Mouse (Mus musculus) limb, embryonic 10.5 days (tissue): ENCODE results near the gene Epha5. TPM values are rescaled to one million over a fixed set of nuclear protein-coding genes. Genes with fewer than 3 reads are reported as not detected.

Experiments
- DNase-seq: peaks from one replicate; pipeline ENCODE4 v3.0.0-alpha.2; 2017; ENCODE audit warnings: low spot score
- H3K27ac ChIP-seq: fragments of 300-500 bp; sonication (generic); 2 replicates; pipeline ENCODE4 v1.5.1; 2016; ENCODE audit warnings: mild to moderate bottlenecking
- H3K27me3 ChIP-seq: fragments of 300-500 bp; sonication (generic); 2 replicates; pipeline ENCODE4 v1.6.1; 2016; ENCODE audit warnings: low read depth, mild to moderate bottlenecking; ENCODE audit not compliant: poor library complexity, severe bottlenecking
- H3K36me3 ChIP-seq: fragments of 300-500 bp; sonication (generic); 2 replicates; pipeline ENCODE4 v1.6.1; 2016; ENCODE audit warnings: mild to moderate bottlenecking, moderate library complexity
- H3K4me1 ChIP-seq: fragments of 300-500 bp; sonication (generic); 2 replicates; pipeline ENCODE4 v1.6.1; 2016
- H3K4me3 ChIP-seq: fragments of 300-500 bp; sonication (generic); 2 replicates; pipeline ENCODE4 v1.5.1; 2016; ENCODE audit warnings: mild to moderate bottlenecking, moderate library complexity
- H3K9me3 ChIP-seq: fragments of 300-500 bp; sonication (generic); replicated peaks from 2 replicates; pipeline ENCODE4 v1.6.1; 2016; ENCODE audit warnings: mild to moderate bottlenecking
- WGBS: fragments of 180-500 bp; shearing (Covaris S2); methylation state at CpG from one replicate; pipeline ENCODE4 v1.1.7; 2016; 5-methylcytosine and 5-hydroxymethylcytosine counted together
- polyA plus RNA-seq: library from polyadenylated mRNA; unstranded; fragments of >200 nt; fragmentation: Nextera tagmentation; extraction: Ambion mirVana; gene quantifications from 2 replicates; pipeline ENCODE4 v1.2.1, GENCODE M21; 2016

The Epha5 gene
- polyA plus RNA-seq, 1 experiment from 2014 or later: 3.7 TPM

DNA sequence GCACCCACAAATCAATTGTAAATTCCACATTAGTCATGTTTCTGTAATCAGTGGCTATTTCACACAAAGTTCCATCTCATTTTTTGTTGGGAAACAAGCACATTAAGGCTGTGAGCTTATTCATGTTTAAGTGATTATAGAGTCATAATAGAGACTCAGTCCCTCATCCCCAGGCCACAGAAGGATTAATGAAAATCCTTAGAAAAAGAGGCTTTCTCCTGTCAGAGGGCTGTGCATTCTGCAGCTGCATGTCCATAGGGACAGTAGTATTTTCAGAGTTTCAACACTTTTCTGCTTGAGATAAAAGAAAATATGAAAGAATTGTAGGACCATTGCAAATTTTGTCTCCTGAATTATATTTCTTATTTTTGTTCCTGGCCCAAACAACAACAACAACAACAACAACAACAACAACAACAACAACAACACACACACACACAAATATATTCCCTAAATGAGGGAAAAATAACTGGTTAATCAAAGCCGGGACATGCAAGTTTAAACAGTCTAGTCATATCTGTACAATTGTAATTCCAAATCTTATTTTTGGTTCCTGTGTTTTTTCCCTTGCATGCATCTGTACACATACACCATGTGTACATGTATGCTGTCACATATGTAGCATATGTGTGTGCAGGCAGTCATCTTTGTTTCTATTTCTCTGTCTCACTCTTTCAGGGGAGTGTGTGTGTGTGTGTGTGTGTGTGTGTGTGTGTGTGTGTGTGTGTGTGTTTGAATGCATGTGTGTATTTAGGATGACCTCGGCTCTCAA is 70.3 kb downstream of the Epha5 start:
- Histone ChIP-seq H3K4me3 (no peak overlapping the region), H3K36me3 (no peaks in the 10 kb centered on the region), H3K27ac (no peak overlapping the region), H3K27me3 (no peaks in the 10 kb centered on the region), H3K9me3 (no peaks in the 10 kb centered on the region), H3K4me1 (no peaks in the 10 kb centered on the region)
- WGBS: 95% methylated on average over 2 of the region's 2 CpGs
- no peak for DNase-seq

DNA sequence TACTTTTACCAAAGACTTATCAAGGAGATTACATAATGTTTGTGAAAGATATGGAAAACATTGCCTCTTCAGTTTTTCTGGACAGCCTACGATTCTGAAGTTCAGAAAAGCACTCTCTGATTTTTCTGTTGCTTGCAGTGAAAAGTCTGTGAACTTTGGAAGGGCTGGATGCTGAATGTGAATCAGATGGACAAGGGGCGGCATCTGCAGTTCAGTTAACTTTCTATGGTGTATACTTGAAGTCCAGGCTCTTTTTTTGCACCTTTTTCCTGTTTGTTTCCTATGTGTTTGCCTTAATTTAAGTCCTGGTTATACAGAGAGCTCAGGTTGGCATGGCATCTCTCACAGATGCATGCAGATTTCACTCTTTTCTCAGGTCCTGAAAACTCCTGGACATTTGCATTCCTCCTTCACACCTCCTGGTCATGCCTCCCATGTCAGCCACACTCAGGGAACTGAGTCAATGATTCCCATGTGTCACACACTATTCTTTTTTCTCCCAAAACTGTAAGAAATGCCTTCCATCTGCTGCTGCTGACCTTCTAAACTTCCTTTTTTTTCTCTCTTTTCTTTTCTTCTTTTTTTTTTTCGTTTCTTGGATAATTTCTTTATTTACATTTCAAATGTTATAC is 81.2 kb downstream of the Epha5 start:
- H3K9me3 ChIP-seq: no peaks in the 10 kb centered on the region
- no peak for DNase-seq
- no peaks in the 10 kb centered on the region for H3K4me1 ChIP-seq
- 84% methylated on average over 3 of the region's 3 CpGs for WGBS
- no peaks in the 10 kb centered on the region for H3K27me3 ChIP-seq
- no peak overlapping the region for H3K4me3 ChIP-seq
- H3K36me3 ChIP-seq: no peaks in the 10 kb centered on the region
- H3K27ac ChIP-seq: no peak overlapping the region

DNA sequence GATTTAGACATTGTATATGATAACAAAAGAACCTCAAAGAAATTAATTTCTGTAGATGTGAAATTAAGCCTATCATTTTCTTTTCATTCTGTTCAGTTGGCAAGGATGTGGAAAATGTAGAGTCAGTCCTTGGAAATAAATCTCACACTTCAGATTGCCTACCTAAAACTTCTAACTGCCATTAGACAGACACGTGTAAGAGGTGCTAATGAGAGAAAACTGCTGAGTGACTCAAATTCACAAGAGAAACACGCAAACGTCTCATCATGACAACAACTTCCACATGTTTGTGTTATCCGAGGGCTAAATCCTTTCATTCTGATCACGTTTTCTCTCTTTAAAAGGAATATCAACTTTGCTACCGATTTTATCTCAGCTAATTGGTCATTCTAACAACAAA is 82.7 kb downstream of the Epha5 start:
- Histone ChIP-seq H3K27ac (no peak overlapping the region), H3K4me3 (no peak overlapping the region), H3K9me3 (no peaks in the 10 kb centered on the region), H3K27me3 (no peaks in the 10 kb centered on the region), H3K36me3 (no peaks in the 10 kb centered on the region), H3K4me1 (no peaks in the 10 kb centered on the region)
- DNase-seq: no peak
- 76% methylated on average over 6 of the region's 6 CpGs for WGBS

DNA sequence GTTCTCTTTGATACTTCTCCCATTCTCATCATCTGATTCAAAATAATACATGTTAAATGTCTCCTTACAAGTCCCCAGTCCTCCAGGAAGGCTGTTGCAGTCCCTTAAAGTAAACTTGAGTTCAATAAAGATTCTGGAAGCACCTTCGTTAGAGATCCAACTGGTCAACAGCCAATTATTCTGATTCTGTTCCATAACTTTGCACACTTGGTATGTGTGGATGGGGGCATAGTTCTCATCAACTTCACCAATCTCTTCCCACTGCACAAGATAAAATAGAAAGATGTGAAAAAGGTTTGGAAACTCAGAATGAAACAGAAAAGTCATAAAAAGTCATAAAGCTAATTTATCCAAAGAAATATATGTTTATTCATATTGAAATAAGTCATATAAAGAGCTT is 85.6 kb downstream of the Epha5 start:
- Histone ChIP-seq H3K27ac (no peak overlapping the region), H3K27me3 (no peaks in the 10 kb centered on the region), H3K9me3 (no peaks in the 10 kb centered on the region), H3K4me1 (no peaks in the 10 kb centered on the region), H3K36me3 (no peaks in the 10 kb centered on the region), H3K4me3 (no peak overlapping the region)
- 90% methylated on average over 1 of the region's 1 CpGs for WGBS
- no peak for DNase-seq

DNA sequence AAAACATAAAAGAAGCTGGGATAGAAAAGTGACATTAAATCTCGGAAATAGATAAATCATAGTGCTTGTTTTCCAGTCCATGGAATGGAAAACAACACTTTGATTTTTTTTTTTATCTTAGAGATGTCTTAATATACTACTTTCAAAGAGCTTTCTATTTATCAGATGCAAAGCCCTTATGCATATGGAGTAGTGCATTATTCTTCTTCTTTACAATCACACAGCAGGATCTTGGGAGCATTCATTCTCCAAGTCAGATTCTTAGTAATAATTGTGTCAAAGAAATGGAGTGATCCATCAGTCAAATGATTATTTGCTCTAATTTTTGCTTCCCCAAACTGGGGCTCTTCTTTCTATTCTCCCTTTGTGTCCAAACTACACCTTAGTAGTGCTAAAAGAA is 96.6 kb downstream of the Epha5 start:
- H3K4me1 ChIP-seq: no peaks in the 10 kb centered on the region
- DNase-seq: no peak
- no peaks in the 10 kb centered on the region for H3K27me3 ChIP-seq
- no peaks in the 10 kb centered on the region for H3K9me3 ChIP-seq
- WGBS: 81% methylated on average over 1 of the region's 1 CpGs
- no peak overlapping the region for H3K27ac ChIP-seq
- no peak overlapping the region for H3K4me3 ChIP-seq
- H3K36me3 ChIP-seq: no peaks in the 10 kb centered on the region

DNA sequence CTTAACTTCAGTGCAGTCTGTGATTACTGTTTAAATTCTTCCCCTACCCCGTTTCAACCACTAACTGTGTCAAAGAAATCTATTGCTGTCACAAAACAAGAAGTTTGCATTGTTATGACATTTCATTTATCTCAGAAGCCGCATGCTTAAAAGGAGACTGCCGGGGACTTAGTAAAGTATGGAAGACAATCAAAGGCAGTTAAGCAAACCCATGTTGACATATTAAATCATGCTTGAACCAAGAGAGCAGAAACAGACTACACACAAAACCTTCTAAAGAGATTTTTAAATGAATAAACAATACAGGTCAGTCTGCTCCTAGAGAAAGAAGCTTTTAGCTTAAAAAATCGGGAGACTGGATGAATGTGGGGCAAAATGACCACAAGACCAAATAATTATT is 97.0 kb downstream of the Epha5 start:
- Histone ChIP-seq H3K27ac (no peak overlapping the region), H3K36me3 (no peaks in the 10 kb centered on the region), H3K9me3 (no peaks in the 10 kb centered on the region), H3K4me3 (no peak overlapping the region), H3K27me3 (no peaks in the 10 kb centered on the region), H3K4me1 (no peaks in the 10 kb centered on the region)
- 80% methylated on average over 4 of the region's 4 CpGs for WGBS
- DNase-seq: no peak

DNA sequence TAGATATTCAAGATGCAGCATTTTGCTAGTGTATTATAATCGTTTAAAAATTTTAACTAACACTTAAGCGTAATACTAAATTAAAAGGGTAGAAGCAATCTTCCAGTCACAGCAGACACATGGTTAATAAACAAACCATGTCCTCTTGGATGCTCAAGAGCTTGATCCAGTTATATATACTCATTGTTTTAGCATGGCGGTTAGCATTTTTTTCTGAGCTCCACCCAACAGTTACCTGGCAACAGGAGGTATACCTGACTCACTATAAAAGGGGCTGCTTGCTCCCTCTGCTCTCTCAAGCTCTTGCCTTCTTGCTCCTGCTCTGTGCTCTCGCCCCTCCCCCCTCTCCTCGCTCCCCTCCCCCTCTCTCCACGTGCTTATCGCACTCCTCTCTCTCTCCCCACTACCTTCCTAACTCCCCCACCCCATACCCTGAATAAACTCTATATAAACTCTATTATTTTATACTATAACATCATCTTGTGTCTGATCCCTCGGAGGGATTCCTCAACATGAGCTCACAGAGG is 98.3 kb downstream of the Epha5 start:
- H3K27me3 ChIP-seq: no peaks in the 10 kb centered on the region
- 42% methylated on average over 8 of the region's 8 CpGs for WGBS
- no peak overlapping the region for H3K4me3 ChIP-seq
- no peak overlapping the region for H3K27ac ChIP-seq
- no peaks in the 10 kb centered on the region for H3K9me3 ChIP-seq
- no peak for DNase-seq
- H3K4me1 ChIP-seq: no peaks in the 10 kb centered on the region
- no peaks in the 10 kb centered on the region for H3K36me3 ChIP-seq

DNA sequence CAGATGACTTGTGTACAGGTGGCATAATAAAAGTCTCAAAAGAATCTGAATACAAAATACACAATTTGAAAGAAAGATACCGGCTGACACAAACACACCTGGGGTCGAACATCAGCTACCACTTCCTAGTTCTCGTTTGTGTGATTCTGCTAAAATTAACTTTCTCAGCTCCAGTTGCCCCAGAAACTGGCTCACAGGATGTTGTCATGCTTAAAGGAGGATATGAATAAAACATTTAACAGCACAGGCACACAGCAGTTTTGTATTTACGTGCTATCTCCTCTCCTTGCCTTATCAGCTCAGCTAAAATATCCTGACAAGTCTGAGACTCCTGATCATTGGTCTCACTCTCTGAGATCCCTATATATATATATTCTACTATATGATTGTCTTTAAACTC is 99.3 kb downstream of the Epha5 start:
- no peaks in the 10 kb centered on the region for H3K36me3 ChIP-seq
- 93% methylated on average over 4 of the region's 4 CpGs for WGBS
- no peak overlapping the region for H3K27ac ChIP-seq
- no peaks in the 10 kb centered on the region for H3K4me1 ChIP-seq
- H3K4me3 ChIP-seq: no peak overlapping the region
- no peak for DNase-seq
- H3K27me3 ChIP-seq: no peaks in the 10 kb centered on the region
- H3K9me3 ChIP-seq: no peaks in the 10 kb centered on the region

DNA sequence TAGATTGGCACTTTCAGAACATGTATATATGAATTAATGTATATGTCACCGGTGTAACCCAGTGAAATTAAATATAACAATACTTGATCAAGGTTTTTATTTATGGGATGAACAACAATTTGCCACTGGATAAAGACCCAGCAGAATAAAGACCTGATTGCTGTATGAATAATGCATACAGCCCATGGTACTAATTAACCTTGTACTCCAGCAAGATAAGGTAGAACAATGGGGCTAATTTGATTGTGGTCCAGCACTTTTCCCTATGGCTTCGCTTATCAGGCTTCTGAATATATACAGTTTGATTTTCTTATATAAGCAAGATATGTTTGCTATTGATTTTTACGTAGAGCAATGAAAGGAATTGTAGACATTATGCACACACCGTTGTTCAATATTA is 103.6 kb downstream of the Epha5 start:
- no peak for DNase-seq

DNA sequence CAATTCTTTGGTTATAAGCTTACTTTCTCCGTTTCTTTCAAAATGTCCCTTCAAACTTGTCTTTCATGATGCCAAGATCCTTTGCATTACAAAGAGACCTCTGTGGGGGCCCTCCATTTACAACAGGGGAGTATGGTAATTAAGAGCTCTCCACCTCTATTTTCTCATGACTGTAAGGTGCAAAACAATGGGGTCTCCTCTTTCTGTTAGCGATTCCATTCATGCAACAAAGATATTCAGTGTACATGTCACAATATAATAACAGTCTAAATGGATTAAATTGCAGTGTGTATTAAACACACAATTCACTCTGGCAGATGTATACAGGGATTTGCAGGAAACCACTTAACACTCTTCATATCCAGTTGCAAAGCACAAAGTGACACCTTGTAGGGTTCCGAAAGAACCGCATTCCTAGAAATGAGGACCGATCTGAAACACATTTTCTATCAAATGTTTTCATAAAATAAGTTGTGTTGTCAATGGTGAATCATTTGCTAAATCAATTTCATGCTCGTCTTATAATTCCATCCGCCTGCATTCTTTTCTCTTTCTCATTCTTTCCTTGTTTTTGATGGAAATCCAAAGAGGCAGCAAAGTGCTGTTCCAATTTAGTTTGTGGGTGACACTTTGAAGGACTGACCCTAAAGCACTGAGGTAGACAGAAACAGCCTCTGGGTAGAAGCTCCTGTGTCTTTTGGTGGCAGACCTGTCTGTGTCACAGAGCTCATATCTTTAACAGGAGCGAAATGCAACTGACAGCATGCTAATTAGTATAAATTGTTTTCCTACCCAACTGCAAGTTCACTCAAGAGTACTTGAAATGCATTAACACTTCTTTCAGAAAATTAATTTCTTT is 118.1 kb downstream of the Epha5 start:
- Histone ChIP-seq H3K4me1 (no peaks in the 10 kb centered on the region), H3K36me3 (no peaks in the 10 kb centered on the region), H3K9me3 (no peaks in the 10 kb centered on the region), H3K4me3 (no peak overlapping the region), H3K27ac (no peak overlapping the region), H3K27me3 (no peaks in the 10 kb centered on the region)
- 40% methylated on average over 8 of the region's 8 CpGs for WGBS
- DNase-seq: no peak

More for the DNA sequence above, 103.6 kb downstream of the Epha5 start:
- no peak overlapping the region for H3K27ac ChIP-seq
- 90% methylated on average over 4 of the region's 4 CpGs for WGBS
- H3K36me3 ChIP-seq: no peaks in the 10 kb centered on the region
- H3K27me3 ChIP-seq: no peaks in the 10 kb centered on the region
- no peak overlapping the region for H3K4me3 ChIP-seq
- H3K4me1 ChIP-seq: no peaks in the 10 kb centered on the region
- no peaks in the 10 kb centered on the region for H3K9me3 ChIP-seq

DNA sequence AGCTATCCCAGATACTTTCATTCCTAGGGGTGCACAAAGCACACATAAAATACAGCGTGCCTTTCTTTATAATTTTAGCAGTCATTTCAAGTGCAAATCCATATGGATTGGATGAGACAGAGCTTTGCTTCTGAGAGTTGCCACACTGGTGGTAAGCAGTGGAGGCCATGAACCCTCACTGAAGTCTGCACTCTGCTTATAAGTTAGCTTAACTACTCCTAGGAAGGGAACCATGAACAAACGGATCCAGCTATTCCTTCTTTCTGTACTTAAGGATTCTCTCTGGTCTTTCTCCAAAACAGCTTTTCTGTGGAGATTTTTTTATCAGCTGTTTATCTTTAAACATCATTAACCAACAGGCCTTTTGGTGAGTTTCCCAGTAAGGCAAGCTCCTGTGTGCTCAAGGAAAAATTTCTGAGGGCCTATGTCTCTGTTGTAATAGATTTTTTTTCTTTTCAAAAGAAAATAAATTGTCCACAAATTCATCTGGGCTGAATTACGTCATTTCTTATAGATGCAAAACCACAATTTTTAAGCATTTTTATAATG is 127.7 kb downstream of the Epha5 start:
- DNase-seq: no peak
- no peaks in the 10 kb centered on the region for H3K27me3 ChIP-seq
- 71% methylated on average over 3 of the region's 3 CpGs for WGBS

DNA sequence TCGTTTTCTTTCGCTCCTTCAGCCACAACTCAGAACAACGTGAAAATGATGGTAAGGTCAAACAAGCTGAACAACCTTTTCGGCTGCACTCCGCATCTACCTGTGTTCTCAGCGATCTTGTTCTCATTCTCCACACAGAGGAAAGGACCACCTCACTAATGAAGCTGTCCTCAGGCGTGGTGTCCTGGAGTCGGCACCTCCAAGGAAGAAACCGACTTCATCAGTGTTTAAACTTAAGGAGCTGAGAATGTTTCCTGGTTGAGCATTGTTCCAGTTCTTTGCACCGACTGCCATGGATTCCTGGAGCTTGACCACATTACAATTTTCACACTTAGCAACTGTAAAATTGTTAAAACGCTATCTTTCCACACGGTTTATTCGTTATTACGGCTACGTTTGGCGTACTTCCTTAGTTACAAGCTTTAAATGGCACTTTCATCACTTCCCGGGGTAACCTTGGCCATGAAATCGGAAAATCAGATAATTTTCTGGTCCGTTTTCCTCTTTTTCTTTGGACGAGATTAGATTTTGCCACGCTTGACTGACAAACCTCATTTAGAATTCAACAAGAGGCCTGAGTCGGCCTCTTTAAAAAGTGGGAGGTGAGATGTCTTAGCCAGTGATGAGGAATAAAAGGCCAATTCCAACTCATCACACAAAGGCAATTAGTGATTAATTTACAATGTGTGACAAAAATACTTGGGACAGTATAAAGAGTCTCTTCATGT is 135.7 kb downstream of the Epha5 start:
- WGBS: 86% methylated on average over 22 of the region's 22 CpGs
- no peak for DNase-seq
- no peak overlapping the region for H3K27ac ChIP-seq
- no peaks in the 10 kb centered on the region for H3K27me3 ChIP-seq
- H3K4me3 ChIP-seq: no peak overlapping the region
- no peaks in the 10 kb centered on the region for H3K4me1 ChIP-seq
- no peaks in the 10 kb centered on the region for H3K9me3 ChIP-seq
- H3K36me3 ChIP-seq: no peaks in the 10 kb centered on the region

More for the DNA sequence above, 127.7 kb downstream of the Epha5 start:
- Histone ChIP-seq H3K36me3 (no peaks in the 10 kb centered on the region), H3K9me3 (no peaks in the 10 kb centered on the region), H3K4me3 (no peak overlapping the region), H3K4me1 (no peaks in the 10 kb centered on the region), H3K27ac (no peak overlapping the region)
